Mouse (Mus musculus): ENCODE data around the gene Mrpl39.

Mrpl39 gene

GRCm38 (mm10) chr16:84735166-84736105 is at the start of gene Mrpl39:
Gene Mrpl39, minus strand, starts transcription at chr16:84735742.
- DNase-seq (ENCODE audit: low spot score): peak; percentile 98

GRCm38 (mm10) chr16:84784966-84785365 is 49.4 kb upstream of the Mrpl39 start:
- DNase-seq (ENCODE audit: low spot score): no peak

GRCm38 (mm10) chr16:84783279-84783678 is 47.7 kb upstream of the Mrpl39 start:
- no peak for DNase-seq (ENCODE audit: low spot score)

- no peak for DNase-seq (ENCODE audit: low spot score)
These were observed 44.2 kb upstream of the Mrpl39 start for GRCm38 (mm10) chr16:84779718-84780117.

- DNase-seq (ENCODE audit: low spot score): no peak
These were observed 43.5 kb upstream of the Mrpl39 start for GRCm38 (mm10) chr16:84778861-84779630.

GRCm38 (mm10) chr16:84778431-84778830 is 42.9 kb upstream of the Mrpl39 start:
- no peak for DNase-seq (ENCODE audit: low spot score)

GRCm38 (mm10) chr16:84776089-84776784 is 40.7 kb upstream of the Mrpl39 start:
- DNase-seq (ENCODE audit: low spot score): no peak

- peak; percentile 11 for DNase-seq (ENCODE audit: low spot score)
These were observed 39.8 kb upstream of the Mrpl39 start for GRCm38 (mm10) chr16:84775356-84775755.

GRCm38 (mm10) chr16:84774761-84775231 is 39.3 kb upstream of the Mrpl39 start:
- peak; percentile 84 for DNase-seq (ENCODE audit: low spot score)

- DNase-seq (ENCODE audit: low spot score): peak; percentile 84
These were observed 38.6 kb upstream of the Mrpl39 start, which contains the start of gene Jam2 for GRCm38 (mm10) chr16:84774003-84774703. Gene Jam2, plus strand, starts transcription at chr16:84774123.

GRCm38 (mm10) chr16:84773268-84773861 is 37.8 kb upstream of the Mrpl39 start:
- DNase-seq (ENCODE audit: low spot score): peak; percentile 75

GRCm38 (mm10) chr16:84772496-84773267 is 37.1 kb upstream of the Mrpl39 start:
- DNase-seq (ENCODE audit: low spot score): peak; percentile 86

GRCm38 (mm10) chr16:84771461-84771860 is 35.9 kb upstream of the Mrpl39 start:
- no peak for DNase-seq (ENCODE audit: low spot score)

- DNase-seq (ENCODE audit: low spot score): no peak
These were observed 35.3 kb upstream of the Mrpl39 start for GRCm38 (mm10) chr16:84770891-84771290.

GRCm38 (mm10) chr16:84769619-84770464 is 34.3 kb upstream of the Mrpl39 start:
- DNase-seq (ENCODE audit: low spot score): no peak

- no peak for DNase-seq (ENCODE audit: low spot score)
These were observed 33.6 kb upstream of the Mrpl39 start for GRCm38 (mm10) chr16:84769182-84769581.

- DNase-seq (ENCODE audit: low spot score): no peak
These were observed 32.4 kb upstream of the Mrpl39 start for GRCm38 (mm10) chr16:84767956-84768355.

GRCm38 (mm10) chr16:84745721-84746306 is 10.3 kb upstream of the Mrpl39 start:
- DNase-seq (ENCODE audit: low spot score): no peak
